Mouse (Mus musculus): ENCODE results near the gene Vmn2r114. TPM values are rescaled to one million over a fixed set of nuclear protein-coding genes. Genes with fewer than 3 reads are reported as not detected.
"Not testable (repeated sequence)": the region's sequence is repeated elsewhere in the genome, so short reads cannot be mapped to it uniquely, and the experiment has no call there.

Gene Vmn2r114
- not detected in 2 replicates for polyA plus RNA-seq (2012; rRNA removed)

DNA sequence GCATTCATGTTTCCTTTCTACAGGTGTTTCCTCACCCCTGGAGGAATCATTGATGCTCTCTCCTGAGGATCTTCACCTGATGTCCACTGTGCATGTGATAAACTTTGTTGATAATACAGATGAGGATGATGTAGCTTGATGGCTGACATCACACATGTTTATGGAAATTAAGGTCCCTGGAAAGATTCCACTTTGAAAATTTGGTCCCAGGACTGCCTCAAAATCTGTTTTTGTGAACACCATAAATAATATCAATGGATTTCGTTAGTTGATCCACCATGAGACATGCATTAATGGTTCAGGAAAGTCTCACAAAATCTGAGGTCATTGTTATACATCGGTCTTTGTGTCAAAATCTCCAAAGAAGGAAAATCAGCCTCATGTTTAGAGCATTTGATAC, at the start of gene Vmn2r114:
Vmn2r114 (minus strand) TSS at position 101 of the 400 bp plus-strand sequence.
- not testable (repeated sequence) for H3K27ac ChIP-seq (ENCODE audit: insufficient read depth, low read length); H3K4me1 ChIP-seq (ENCODE audit: control insufficient read depth, insufficient read depth, low read length); DNase-seq; H3K4me3 ChIP-seq (replicated peaks; ENCODE audit: insufficient read depth, low read depth, low read length); H3K27me3 ChIP-seq (ENCODE audit: control insufficient read depth, insufficient read depth, low read length)
- 62% methylated on average over 2 of the region's 2 CpGs for WGBS

DNA sequence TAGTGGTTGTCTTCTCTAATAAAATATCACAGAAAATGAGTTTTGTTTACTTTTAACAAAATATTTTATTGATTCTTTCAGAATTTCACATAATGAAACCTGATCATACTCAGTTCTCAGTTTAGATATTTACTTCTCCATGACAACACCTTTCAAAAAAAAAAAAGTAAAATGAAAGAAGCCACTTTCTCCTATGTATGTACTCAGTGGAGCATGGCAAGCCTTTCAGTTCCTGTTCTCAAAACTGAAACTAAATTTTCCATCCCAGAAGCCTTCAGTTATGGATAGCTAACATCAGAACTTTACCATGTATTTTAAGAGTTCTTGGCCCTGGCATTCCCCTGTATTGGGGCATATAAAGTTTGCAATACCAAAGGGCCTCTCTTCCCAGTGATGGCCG, 39.3 kb upstream of the Vmn2r114 start:
- 56% methylated on average over 1 of the region's 1 CpGs for WGBS
- Histone ChIP-seq H3K4me1 (ENCODE audit: control insufficient read depth, insufficient read depth, low read length) (no peaks in the 10 kb centered on the region), H3K27ac (ENCODE audit: insufficient read depth, low read length) (no peak overlapping the region), H3K4me3 (replicated peaks; ENCODE audit: insufficient read depth, low read depth, low read length) (no peak overlapping the region), H3K27me3 (ENCODE audit: control insufficient read depth, insufficient read depth, low read length) (no peaks in the 10 kb centered on the region)
- DNase-seq, result no peak
- TF ChIP-seq POLR2A (IDR thresholded peaks at IDR 0.05; ENCODE audit: borderline replicate concordance, insufficient read depth, low read length) (no peak), CTCF (IDR thresholded peaks at IDR 0.05; ENCODE audit: borderline replicate concordance, insufficient read depth, low read depth, low read length) (no peak)

- 40% methylated on average over 2 of the region's 2 CpGs for WGBS
- not testable (repeated sequence) for H3K27ac ChIP-seq (ENCODE audit: insufficient read depth, low read length); H3K4me3 ChIP-seq (replicated peaks; ENCODE audit: insufficient read depth, low read depth, low read length); H3K27me3 ChIP-seq (ENCODE audit: control insufficient read depth, insufficient read depth, low read length); DNase-seq; H3K4me1 ChIP-seq (ENCODE audit: control insufficient read depth, insufficient read depth, low read length)
Measured at GRCm38 (mm10) chr17:23343441-23343840, 31.1 kb upstream of the Vmn2r114 start, which contains the start of gene Vmn2r115. TSS of gene Vmn2r115 (plus strand) at chr17:23343741.

DNA sequence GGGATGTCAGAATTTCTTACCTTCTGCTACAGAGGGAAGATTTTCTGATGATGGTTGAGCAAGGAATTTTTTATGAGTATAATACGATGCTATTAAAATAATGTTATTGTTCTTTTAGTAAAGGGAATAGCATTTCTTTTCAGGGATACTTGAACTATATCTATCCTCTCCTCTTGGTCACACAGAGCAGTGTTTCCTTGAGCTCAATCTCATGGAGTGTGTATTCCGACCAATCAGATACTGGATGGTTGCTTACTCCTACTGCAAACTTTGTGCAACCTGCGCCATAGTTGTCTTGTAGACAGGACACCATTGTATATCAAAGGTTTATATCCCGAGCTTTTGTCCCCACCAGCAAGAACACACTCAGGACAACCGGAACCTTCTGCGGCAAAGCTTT, 18.3 kb upstream of the Vmn2r114 start:
- DNase-seq, result no peak
- no peak for TF ChIP-seq POLR2A (IDR thresholded peaks at IDR 0.05; ENCODE audit: borderline replicate concordance, insufficient read depth, low read length)
- Histone ChIP-seq H3K27me3 (ENCODE audit: control insufficient read depth, insufficient read depth, low read length) (no peaks in the 10 kb centered on the region), H3K4me3 (replicated peaks; ENCODE audit: insufficient read depth, low read depth, low read length) (no peak overlapping the region), H3K4me1 (ENCODE audit: control insufficient read depth, insufficient read depth, low read length) (no peaks in the 10 kb centered on the region), H3K27ac (ENCODE audit: insufficient read depth, low read length) (no peak overlapping the region)
- WGBS, result 70% methylated on average over 6 of the region's 6 CpGs

Other genes starting within 250 kb of the Vmn2r114 start
- gene Zfp40, start 119.3 kb downstream of the Vmn2r114 start, polyA plus RNA-seq (2012; rRNA removed), result 8.6 and 9.1 TPM in 2 replicates
- gene Vmn2r115, start 31.2 kb upstream of the Vmn2r114 start, polyA plus RNA-seq (2012; rRNA removed), result not detected in 2 replicates
- not detected in 2 replicates for gene Vmn2r116, start 72.1 kb upstream of the Vmn2r114 start, polyA plus RNA-seq (2012; rRNA removed)
- gene Vmn2r117, start 167.2 kb upstream of the Vmn2r114 start, polyA plus RNA-seq (2012; rRNA removed), result not detected in 2 replicates

Measured in cerebellum, adult 2 months (tissue).